9 mouse cellular contexts compared by ENCODE assay signal in genomic region chr5:30466315-30466714, GRCm38 (mm10). TPM values are rescaled to one million over a fixed set of nuclear protein-coding genes. Genes with fewer than 3 reads are reported as not detected.
DNase-seq lines count a peak whose midpoint lies in the region; ATAC-seq and TF ChIP-seq lines count a peak whose summit lies in the region.
"Had no signal": no experiment of that assay in that cellular context is flagged by ENCODE, and none has a peak within 500 bp of the region (broad histone marks: within the 10 kb centered on the region; RNA-seq: fewer than 3 reads in every experiment).

No protein-coding gene starts in this region.

- no peaks in the 10 kb centered on the region for H3K36me3 ChIP-seq in heart, embryonic 13.5 days
- no peaks in the 10 kb centered on the region for H3K36me3 ChIP-seq in testis, adult 2 months (ENCODE audit: control insufficient read depth, insufficient read depth, low read length)
- no peaks in the 10 kb centered on the region for H3K36me3 ChIP-seq in limb, embryonic 11.5 days (ENCODE audit: control insufficient read depth, insufficient read depth, low read length)

- no peak for DNase-seq in heart, adult 18-20 months
- DNase-seq in testis, postnatal 10 days (ENCODE audit: low spot score): no peak
- no peak for DNase-seq in limb, embryonic 11.5 days (ENCODE audit: low spot score)
- DNase-seq in adipocyte (ENCODE audit: low spot score): no peak
- no peak for DNase-seq in adrenal gland, postnatal 36 days
- DNase-seq: kidney, adult 11 months had no signal

- H3K9me3 ChIP-seq in heart, embryonic 13.5 days: no peaks in the 10 kb centered on the region
- H3K9me3 ChIP-seq in limb, embryonic 11.5 days (ENCODE audit: control insufficient read depth, low read length): no peaks in the 10 kb centered on the region

- 46% methylated on average over 9 of the region's 9 CpGs for WGBS in heart, embryonic 13.5 days
- WGBS in limb, embryonic 11.5 days: 42% methylated on average over 9 of the region's 9 CpGs

- no peak for TF ChIP-seq CTCF in testis, adult 2 months (IDR thresholded peaks at IDR 0.05; ENCODE audit: control insufficient read depth, insufficient read depth, insufficient replicate concordance, low read depth, low read length)

- H3K4me1 ChIP-seq in heart, embryonic 13.5 days: peaks cover 17% of the 10 kb centered on the region
- H3K4me1 ChIP-seq in testis, adult 2 months (ENCODE audit: control insufficient read depth, insufficient read depth, low read length): peaks cover 15% of the 10 kb centered on the region
- H3K4me1 ChIP-seq in limb, embryonic 11.5 days (ENCODE audit: control insufficient read depth, insufficient read depth, low read length): 0 out of 2 replicates have a peak, but pooled peaks cover 2% of the 10 kb centered on the region

- no peak for ATAC-seq in heart, embryonic 13.5 days (ENCODE audit: extremely low read depth, insufficient number of reproducible peaks, low FRiP score, low TSS enrichment)
- ATAC-seq in limb, embryonic 11.5 days (ENCODE audit: insufficient number of reproducible peaks, low FRiP score, low TSS enrichment, low read depth): no peak
- ATAC-seq in erythroid progenitor cell, adult 5-6 weeks (replicated peaks; ENCODE audit: low FRiP score, poor library complexity, severe bottlenecking): no peak

- H3K27ac ChIP-seq in heart, embryonic 13.5 days (replicated peaks): no peak overlapping the region
- H3K27ac ChIP-seq in testis, adult 2 months (ENCODE audit: control insufficient read depth, insufficient read depth, low read depth, low read length): no peak overlapping the region
- H3K27ac ChIP-seq in limb, embryonic 11.5 days (replicated peaks; ENCODE audit: low read depth, low read length): no peak overlapping the region

- peak overlapping the region; percentile 34; the same call in 1 of the 2 replicates for H3K9ac ChIP-seq in heart, embryonic 13.5 days
- H3K9ac ChIP-seq in limb, embryonic 11.5 days (ENCODE audit: low read length): no peak overlapping the region

- peaks cover 62% of the 10 kb centered on the region for H3K27me3 ChIP-seq in heart, embryonic 13.5 days (replicated peaks)
- H3K27me3 ChIP-seq in testis, adult 2 months (ENCODE audit: control insufficient read depth, insufficient read depth, low read length): no peaks in the 10 kb centered on the region
- peaks cover 17% of the 10 kb centered on the region for H3K27me3 ChIP-seq in limb, embryonic 11.5 days (ENCODE audit: control insufficient read depth, insufficient read depth, low read length)

- peak overlapping the region; percentile 34 for H3K4me3 ChIP-seq in heart, embryonic 13.5 days
- H3K4me3 ChIP-seq in testis, adult 2 months (ENCODE audit: control insufficient read depth, low read depth, low read length): peak overlapping the region; percentile 88
- peak overlapping the region; percentile 14; the same call in 1 of the 2 replicates for H3K4me3 ChIP-seq in limb, embryonic 11.5 days (ENCODE audit: low read depth, low read length)

- H3K4me2 ChIP-seq in heart, embryonic 13.5 days: peak overlapping the region; percentile 64
- H3K4me2 ChIP-seq in limb, embryonic 11.5 days (ENCODE audit: low read depth, severe bottlenecking): peak overlapping the region; percentile 41

- TF ChIP-seq POLR2A in testis, adult 2 months (IDR thresholded peaks at IDR 0.05; ENCODE audit: control insufficient read depth, low read depth, low read length): no peak

RNA-seq across cellular contexts. Expression of gene 1700001C02Rik, which starts 0.5 kb away (rescaled TPM):
- polyA plus RNA-seq in heart, embryonic 13.5 days (2015; fragmentation: Nextera tagmentation; extraction: Ambion mirVana): not detected in 2 replicates
- total RNA-seq in heart, adult 18-20 months (2021): not detected
- polyA plus RNA-seq in testis, adult 2 months (2012; rRNA removed): 458 and 474 TPM in 2 replicates
- not detected in 2 replicates for polyA plus RNA-seq in limb, embryonic 11.5 days (2014; fragmentation: Nextera tagmentation; extraction: Ambion mirVana)
- not detected in 2 replicates for total RNA-seq in erythroid progenitor cell, adult 5-6 weeks (2015; ENCODE audit: low replicate concordance)
- not detected in 2 replicates for total RNA-seq in erythroid progenitor cell, adult 5-6 weeks (2017; ENCODE audit: low replicate concordance)
- total RNA-seq in adrenal gland, postnatal 36 days (2021): not detected

RNA-seq across cellular contexts. Expression of gene Otof, which starts 4.6 kb away (rescaled TPM):
- 0.08 and 0.16 TPM in 2 replicates for polyA plus RNA-seq in heart, embryonic 13.5 days (2015; fragmentation: Nextera tagmentation; extraction: Ambion mirVana)
- total RNA-seq in heart, adult 18-20 months (2021): not detected
- 0.23 and 0.60 TPM in 2 replicates for polyA plus RNA-seq in testis, adult 2 months (2012; rRNA removed)
- polyA plus RNA-seq in limb, embryonic 11.5 days (2014; fragmentation: Nextera tagmentation; extraction: Ambion mirVana): 0.07 TPM in 1 of 2 replicates, not detected in the other
- not detected in 2 replicates for total RNA-seq in erythroid progenitor cell, adult 5-6 weeks (2015; ENCODE audit: low replicate concordance)
- not detected in 2 replicates for total RNA-seq in erythroid progenitor cell, adult 5-6 weeks (2017; ENCODE audit: low replicate concordance)
- under 1 TPM; 0.07 to 0.10 TPM for total RNA-seq in adrenal gland, postnatal 36 days (2021)

Comparison
In these comparisons a context has a peak if more than half of its experiments do, and no peak if none do; other contexts are left out.
1. H3K4me3 ChIP-seq: peak in every context shown above with its lines; median percentile 88 in testis, adult 2 months; 34 in heart, embryonic 13.5 days; 14 in limb, embryonic 11.5 days.